Mouse (Mus musculus) heart, adult 11 months (tissue): ENCODE measurements at regions not wholly inside any gene's neighbourhood (a gene's known extent, or its start where the extent isn't known, plus 50 kb on each side); places are given as distances from the start of the nearest gene placed in this dataset.

Source experiments
- DNase-seq: peaks from one replicate; pipeline ENCODE4 v3.0.0; 2022

GRCm38 (mm10) chrX:117770252-117770651 lies 656.8 kb upstream of the Tgif2lx2 start:
- peak; percentile 88 for DNase-seq
